In the genomic region with DNA sequence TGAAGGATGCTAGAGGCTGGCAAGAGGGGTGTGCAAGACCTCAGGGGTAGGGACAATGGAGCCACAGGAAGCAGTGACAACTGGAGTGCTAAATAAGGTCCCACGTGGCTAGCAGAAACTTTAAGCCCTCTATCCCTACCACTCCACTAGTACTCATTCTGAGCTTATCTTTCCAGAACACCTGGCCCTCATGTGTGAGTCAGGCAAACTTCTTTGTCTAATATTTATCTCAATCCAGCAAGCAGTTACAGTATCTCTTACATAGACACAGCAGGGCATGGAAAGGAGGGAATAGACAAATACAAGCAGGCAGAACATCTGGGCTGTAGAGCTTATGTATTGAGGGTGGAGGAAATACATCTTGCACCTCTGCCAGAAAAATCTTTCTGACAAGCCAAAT, we compare ENCODE assay signal across 15 mouse cellular contexts.
DNase-seq lines count a peak whose midpoint lies in the region; ATAC-seq and TF ChIP-seq lines count a peak whose summit lies in the region.
"Had no signal": no experiment of that assay in that cellular context is flagged by ENCODE, and none has a peak within 500 bp of the region (broad histone marks: within the 10 kb centered on the region; RNA-seq: fewer than 3 reads in every experiment).

No protein-coding gene starts in this region.

- peak; percentile 60 for ATAC-seq in midbrain, embryonic 11.5 days (ENCODE audit: low FRiP score)
- peak; percentile 43; the same call in 1 of the 2 replicates for ATAC-seq in hindbrain, postnatal 0 days
- ATAC-seq in midbrain, embryonic 16.5 days, result peak; percentile 71
- ATAC-seq: intestine, embryonic 15.5 days had no signal

- 6% methylated on average over 1 of the region's 1 CpGs for WGBS in midbrain, embryonic 11.5 days
- WGBS in midbrain, embryonic 10.5 days, result 17% methylated on average over 1 of the region's 1 CpGs
- 11% methylated on average over 1 of the region's 1 CpGs for WGBS in hindbrain, postnatal 0 days
- 5% methylated on average over 1 of the region's 1 CpGs for WGBS in midbrain, embryonic 16.5 days

- H3K4me2 ChIP-seq in midbrain, embryonic 11.5 days, result no peak overlapping the region
- no peak overlapping the region for H3K4me2 ChIP-seq in hindbrain, postnatal 0 days (ENCODE audit: low read depth, low read length)
- no peak overlapping the region for H3K4me2 ChIP-seq in midbrain, embryonic 16.5 days (ENCODE audit: low read length)
- H3K4me2 ChIP-seq: intestine, embryonic 15.5 days had no signal

- no peak overlapping the region for H3K9ac ChIP-seq in midbrain, embryonic 11.5 days (ENCODE audit: low read length)
- no peak overlapping the region for H3K9ac ChIP-seq in hindbrain, postnatal 0 days (replicated peaks; ENCODE audit: low read length)
- no peak overlapping the region for H3K9ac ChIP-seq in midbrain, embryonic 16.5 days (ENCODE audit: low read depth, low read length)
- H3K9ac ChIP-seq: intestine, embryonic 15.5 days had no signal

- DNase-seq in midbrain, embryonic 11.5 days (ENCODE audit: low spot score, missing footprints), result no peak
- DNase-seq in midbrain, embryonic 10.5 days (ENCODE audit: low spot score), result no peak
- peak; percentile 63 for DNase-seq in c-Kit-positive CD71-positive TER-119-negative erythroid progenitor cells, embryonic 14.5 days (ENCODE audit: low read depth)
- DNase-seq in hindbrain, postnatal 0 days (ENCODE audit: low spot score), result no peak
- no peak for DNase-seq in retina, embryonic 14.5 days (ENCODE audit: low spot score)
- DNase-seq in kidney, postnatal 10 days, result no peak
- no peak for DNase-seq in kidney, postnatal 36 days
- DNase-seq: cerebellum, postnatal 14 days; heart, adult 2 months; lung, adult 2 months; thymus, adult 18-20 months had no signal

- H3K4me1 ChIP-seq in midbrain, embryonic 11.5 days (ENCODE audit: control insufficient read depth, insufficient read depth, low read length), result peaks cover 4% of the 10 kb centered on the region; the same call in 1 of the 2 replicates
- H3K4me1 ChIP-seq in midbrain, embryonic 10.5 days, result peaks cover 22% of the 10 kb centered on the region
- H3K4me1 ChIP-seq in hindbrain, postnatal 0 days (ENCODE audit: insufficient read depth, low read length), result no peaks in the 10 kb centered on the region
- no peaks in the 10 kb centered on the region for H3K4me1 ChIP-seq in midbrain, embryonic 16.5 days (ENCODE audit: control insufficient read depth, insufficient read depth, low read length)
- H3K4me1 ChIP-seq: intestine, embryonic 15.5 days; megakaryocyte, embryonic 14.5 days had no signal

- no peaks in the 10 kb centered on the region for H3K36me3 ChIP-seq in midbrain, embryonic 11.5 days (ENCODE audit: control insufficient read depth, insufficient read depth, low read length)
- H3K36me3 ChIP-seq in midbrain, embryonic 10.5 days, result no peaks in the 10 kb centered on the region
- no peaks in the 10 kb centered on the region for H3K36me3 ChIP-seq in hindbrain, postnatal 0 days (ENCODE audit: insufficient read depth, low read length)
- H3K36me3 ChIP-seq in midbrain, embryonic 16.5 days (ENCODE audit: control insufficient read depth, insufficient read depth, low read length), result no peaks in the 10 kb centered on the region
- H3K36me3 ChIP-seq: intestine, embryonic 15.5 days had no signal

- H3K4me3 ChIP-seq in midbrain, embryonic 11.5 days (ENCODE audit: low read depth, low read length), result no peak overlapping the region
- H3K4me3 ChIP-seq in midbrain, embryonic 10.5 days, result no peak overlapping the region
- H3K4me3 ChIP-seq in hindbrain, postnatal 0 days (ENCODE audit: low read length), result no peak overlapping the region
- H3K4me3 ChIP-seq in midbrain, embryonic 16.5 days (ENCODE audit: low read depth, low read length), result no peak overlapping the region
- H3K4me3 ChIP-seq: erythroblast, embryonic 14.5 days; heart, adult 2 months; intestine, embryonic 15.5 days; megakaryocyte, embryonic 14.5 days had no signal

- no peaks in the 10 kb centered on the region for H3K9me3 ChIP-seq in midbrain, embryonic 11.5 days (ENCODE audit: control insufficient read depth, low read length)
- H3K9me3 ChIP-seq in midbrain, embryonic 10.5 days (replicated peaks), result no peaks in the 10 kb centered on the region
- H3K9me3 ChIP-seq in hindbrain, postnatal 0 days (ENCODE audit: low read length), result no peaks in the 10 kb centered on the region
- no peaks in the 10 kb centered on the region for H3K9me3 ChIP-seq in midbrain, embryonic 16.5 days (replicated peaks; ENCODE audit: control insufficient read depth, low read length, poor library complexity, severe bottlenecking)
- H3K9me3 ChIP-seq: intestine, embryonic 15.5 days; megakaryocyte, embryonic 14.5 days had no signal

- no peak overlapping the region for H3K27ac ChIP-seq in midbrain, embryonic 11.5 days (ENCODE audit: low read depth, low read length)
- no peak overlapping the region; the same call in 1 of the 2 replicates for H3K27ac ChIP-seq in midbrain, embryonic 10.5 days (replicated peaks)
- H3K27ac ChIP-seq in hindbrain, postnatal 0 days, result no peak overlapping the region
- no peak overlapping the region for H3K27ac ChIP-seq in midbrain, embryonic 16.5 days (ENCODE audit: low read length)
- H3K27ac ChIP-seq: heart, adult 2 months; intestine, embryonic 15.5 days had no signal

- no peak for TF ChIP-seq CTCF in hindbrain, postnatal 0 days (IDR thresholded peaks at IDR 0.05; ENCODE audit: low read depth)

- no peaks in the 10 kb centered on the region for H3K27me3 ChIP-seq in midbrain, embryonic 11.5 days (ENCODE audit: control insufficient read depth, insufficient read depth, low read length)
- no peaks in the 10 kb centered on the region for H3K27me3 ChIP-seq in midbrain, embryonic 10.5 days (ENCODE audit: low read depth, poor library complexity, severe bottlenecking)
- H3K27me3 ChIP-seq in hindbrain, postnatal 0 days (ENCODE audit: insufficient read depth, low read length), result no peaks in the 10 kb centered on the region
- H3K27me3 ChIP-seq in midbrain, embryonic 16.5 days (ENCODE audit: control insufficient read depth, insufficient read depth, low read depth, low read length), result no peaks in the 10 kb centered on the region
- H3K27me3 ChIP-seq: intestine, embryonic 15.5 days; megakaryocyte, embryonic 14.5 days had no signal
